Mouse (Mus musculus): ENCODE measurements around the gene Rab42. TPM values are rescaled to one million over a fixed set of nuclear protein-coding genes. Genes with fewer than 3 reads are reported as not detected.
A peak's percentile ranks its signal among the peaks of the same experiment; 100 is the strongest.
"Not testable (repeated sequence)": the region's sequence is repeated elsewhere in the genome, so short reads cannot be mapped to it uniquely, and the experiment has no call there.

The Rab42 gene
- polyA plus RNA-seq, 1 experiment from 2014 or later: 1.2 TPM

GRCm38 (mm10) chr4:132295696-132296390, 7.3 kb downstream of the Rab42 start:
- Histone ChIP-seq H3K9me3 (ENCODE audit: control insufficient read depth, low read length) (peaks cover 3% of the 10 kb centered on the region), H3K9ac (ENCODE audit: low read length) (no peak overlapping the region), H3K4me2 (ENCODE audit: low read depth, low read length, severe bottlenecking) (no peak overlapping the region), H3K27me3 (ENCODE audit: control insufficient read depth, insufficient read depth, low read length) (no peaks in the 10 kb centered on the region), H3K4me3 (ENCODE audit: low read depth, low read length) (no peak overlapping the region), H3K27ac (ENCODE audit: low read depth, low read length) (no peak overlapping the region), H3K36me3 (ENCODE audit: control insufficient read depth, insufficient read depth, low read length) (peaks cover 5% of the 10 kb centered on the region; the same call in 1 of the 2 replicates), H3K4me1 (replicated peaks; ENCODE audit: control insufficient read depth, insufficient read depth, low read length) (no peaks in the 10 kb centered on the region)
- DNase-seq (ENCODE audit: low spot score) (peak; percentile 28), ATAC-seq (replicated peaks; ENCODE audit: low FRiP score) (no peak)
- whole genome bisulfite sequencing: 47% methylated on average over 8 of the region's 8 CpGs

GRCm38 (mm10) chr4:132293682-132294240, 9.4 kb downstream of the Rab42 start:
- Histone ChIP-seq H3K36me3 (ENCODE audit: control insufficient read depth, insufficient read depth, low read length) (peaks cover 5% of the 10 kb centered on the region; the same call in 1 of the 2 replicates), H3K4me3 (ENCODE audit: low read depth, low read length) (no peak overlapping the region), H3K9me3 (ENCODE audit: control insufficient read depth, low read length) (peaks cover 3% of the 10 kb centered on the region), H3K4me1 (replicated peaks; ENCODE audit: control insufficient read depth, insufficient read depth, low read length) (no peaks in the 10 kb centered on the region), H3K27ac (ENCODE audit: low read depth, low read length) (no peak overlapping the region), H3K4me2 (ENCODE audit: low read depth, low read length, severe bottlenecking) (no peak overlapping the region), H3K9ac (ENCODE audit: low read length) (no peak overlapping the region), H3K27me3 (ENCODE audit: control insufficient read depth, insufficient read depth, low read length) (no peaks in the 10 kb centered on the region)
- no peak for ATAC-seq (replicated peaks; ENCODE audit: low FRiP score)
- no peak for DNase-seq (ENCODE audit: low spot score)
- 85% methylated on average over 7 of the region's 7 CpGs for WGBS

GRCm38 (mm10) chr4:132292988-132293387, 10.2 kb downstream of the Rab42 start:
- WGBS: 50% methylated on average over 4 of the region's 4 CpGs
- DNase-seq (ENCODE audit: low spot score): no peak
- H3K27me3 ChIP-seq (ENCODE audit: control insufficient read depth, insufficient read depth, low read length): no peaks in the 10 kb centered on the region

GRCm38 (mm10) chr4:132291624-132292335, 11.4 kb downstream of the Rab42 start:
- 81% methylated on average over 12 of the region's 12 CpGs for WGBS
- Histone ChIP-seq H3K9ac (ENCODE audit: low read length) (no peak overlapping the region), H3K36me3 (ENCODE audit: control insufficient read depth, insufficient read depth, low read length) (peaks cover 5% of the 10 kb centered on the region; the same call in 1 of the 2 replicates)

More at GRCm38 (mm10) chr4:132292988-132293387, 10.2 kb downstream of the Rab42 start:
- peaks cover 5% of the 10 kb centered on the region; the same call in 1 of the 2 replicates for H3K36me3 ChIP-seq (ENCODE audit: control insufficient read depth, insufficient read depth, low read length)
- H3K4me2 ChIP-seq (ENCODE audit: low read depth, low read length, severe bottlenecking): no peak overlapping the region
- ATAC-seq (replicated peaks; ENCODE audit: low FRiP score): no peak
- no peak overlapping the region for H3K4me3 ChIP-seq (ENCODE audit: low read depth, low read length)
- H3K9me3 ChIP-seq (ENCODE audit: control insufficient read depth, low read length): peaks cover 3% of the 10 kb centered on the region
- no peaks in the 10 kb centered on the region for H3K4me1 ChIP-seq (replicated peaks; ENCODE audit: control insufficient read depth, insufficient read depth, low read length)
- no peak overlapping the region for H3K9ac ChIP-seq (ENCODE audit: low read length)
- no peak overlapping the region for H3K27ac ChIP-seq (ENCODE audit: low read depth, low read length)

GRCm38 (mm10) chr4:132291056-132291455, 12.1 kb downstream of the Rab42 start:
- no peak overlapping the region for H3K9ac ChIP-seq (ENCODE audit: low read length)
- no peaks in the 10 kb centered on the region for H3K27me3 ChIP-seq (ENCODE audit: control insufficient read depth, insufficient read depth, low read length)
- H3K4me2 ChIP-seq (ENCODE audit: low read depth, low read length, severe bottlenecking): no peak overlapping the region
- ATAC-seq (replicated peaks; ENCODE audit: low FRiP score): no peak
- peaks cover 3% of the 10 kb centered on the region for H3K9me3 ChIP-seq (ENCODE audit: control insufficient read depth, low read length)
- H3K36me3 ChIP-seq (ENCODE audit: control insufficient read depth, insufficient read depth, low read length): peaks cover 5% of the 10 kb centered on the region
- DNase-seq (ENCODE audit: low spot score): no peak
- no peak overlapping the region for H3K27ac ChIP-seq (ENCODE audit: low read depth, low read length)
- WGBS: 94% methylated on average over 4 of the region's 4 CpGs
- no peak overlapping the region for H3K4me3 ChIP-seq (ENCODE audit: low read depth, low read length)
- no peaks in the 10 kb centered on the region for H3K4me1 ChIP-seq (replicated peaks; ENCODE audit: control insufficient read depth, insufficient read depth, low read length)

More at GRCm38 (mm10) chr4:132291624-132292335, 11.4 kb downstream of the Rab42 start:
- ATAC-seq (replicated peaks; ENCODE audit: low FRiP score) (no peak), DNase-seq (ENCODE audit: low spot score) (no peak)
- Histone ChIP-seq H3K27ac (ENCODE audit: low read depth, low read length) (no peak overlapping the region), H3K4me3 (ENCODE audit: low read depth, low read length) (no peak overlapping the region), H3K4me1 (replicated peaks; ENCODE audit: control insufficient read depth, insufficient read depth, low read length) (no peaks in the 10 kb centered on the region), H3K4me2 (ENCODE audit: low read depth, low read length, severe bottlenecking) (no peak overlapping the region), H3K27me3 (ENCODE audit: control insufficient read depth, insufficient read depth, low read length) (no peaks in the 10 kb centered on the region), H3K9me3 (ENCODE audit: control insufficient read depth, low read length) (peaks cover 3% of the 10 kb centered on the region)

- H3K9ac ChIP-seq (ENCODE audit: low read length); H3K4me2 ChIP-seq (ENCODE audit: low read depth, low read length, severe bottlenecking); H3K27ac ChIP-seq (ENCODE audit: low read depth, low read length); H3K27me3 ChIP-seq (ENCODE audit: control insufficient read depth, insufficient read depth, low read length); H3K4me1 ChIP-seq (replicated peaks; ENCODE audit: control insufficient read depth, insufficient read depth, low read length); ATAC-seq (replicated peaks; ENCODE audit: low FRiP score); DNase-seq (ENCODE audit: low spot score); H3K36me3 ChIP-seq (ENCODE audit: control insufficient read depth, insufficient read depth, low read length); H3K4me3 ChIP-seq (ENCODE audit: low read depth, low read length); H3K9me3 ChIP-seq (ENCODE audit: control insufficient read depth, low read length): not testable (repeated sequence)
- 84% methylated on average over 2 of the region's 5 CpGs for WGBS
Measured at GRCm38 (mm10) chr4:132288840-132289239, 14.3 kb downstream of the Rab42 start.

- no peak overlapping the region for H3K4me2 ChIP-seq (ENCODE audit: low read depth, low read length, severe bottlenecking)
- no peak for DNase-seq (ENCODE audit: low spot score)
- no peak for ATAC-seq (replicated peaks; ENCODE audit: low FRiP score)
- no peaks in the 10 kb centered on the region for H3K36me3 ChIP-seq (ENCODE audit: control insufficient read depth, insufficient read depth, low read length)
- no peak overlapping the region for H3K9ac ChIP-seq (ENCODE audit: low read length)
- no peaks in the 10 kb centered on the region for H3K27me3 ChIP-seq (ENCODE audit: control insufficient read depth, insufficient read depth, low read length)
- H3K27ac ChIP-seq (ENCODE audit: low read depth, low read length): no peak overlapping the region
- no peaks in the 10 kb centered on the region; the same call in 1 of the 2 replicates for H3K4me1 ChIP-seq (replicated peaks; ENCODE audit: control insufficient read depth, insufficient read depth, low read length)
- no peak overlapping the region for H3K4me3 ChIP-seq (ENCODE audit: low read depth, low read length)
- WGBS: 90% methylated on average over 3 of the region's 3 CpGs
- no peaks in the 10 kb centered on the region for H3K9me3 ChIP-seq (ENCODE audit: control insufficient read depth, low read length)
Measured at GRCm38 (mm10) chr4:132275949-132276348, 27.2 kb downstream of the Rab42 start.

GRCm38 (mm10) chr4:132274156-132274862, 28.9 kb downstream of the Rab42 start, which contains the start of gene Taf12:
Gene Taf12 (plus strand): TSS chr4:132274375.
- Histone ChIP-seq H3K9me3 (ENCODE audit: control insufficient read depth, low read length) (no peaks in the 10 kb centered on the region), H3K4me3 (ENCODE audit: low read depth, low read length) (peak within 1 kb of the TSS; percentile 83), H3K4me2 (ENCODE audit: low read depth, low read length, severe bottlenecking) (peak within 1 kb of the TSS; percentile 97), H3K4me1 (replicated peaks; ENCODE audit: control insufficient read depth, insufficient read depth, low read length) (no peaks in the 10 kb centered on the region; the same call in 1 of the 2 replicates), H3K27me3 (ENCODE audit: control insufficient read depth, insufficient read depth, low read length) (no peaks in the 10 kb centered on the region), H3K36me3 (ENCODE audit: control insufficient read depth, insufficient read depth, low read length) (no peaks in the 10 kb centered on the region), H3K27ac (ENCODE audit: low read depth, low read length) (peak within 1 kb of the TSS; percentile 83), H3K9ac (ENCODE audit: low read length) (peak within 1 kb of the TSS; percentile 89)
- ATAC-seq (replicated peaks; ENCODE audit: low FRiP score): peak; percentile 92
- peak; percentile 96 for DNase-seq (ENCODE audit: low spot score)
- WGBS: under 1% methylated on average over 48 of the region's 48 CpGs

Data from forebrain, embryonic 11.5 days (tissue).